Mouse (Mus musculus): Measurements from ENCODE around the gene Atp6v1g2. TPM values are rescaled to one million over a fixed set of nuclear protein-coding genes. Genes with fewer than 3 reads are reported as not detected.

The Atp6v1g2 gene
- total RNA-seq, 2 experiments from 2014 or later: 549 to 569 TPM

DNA sequence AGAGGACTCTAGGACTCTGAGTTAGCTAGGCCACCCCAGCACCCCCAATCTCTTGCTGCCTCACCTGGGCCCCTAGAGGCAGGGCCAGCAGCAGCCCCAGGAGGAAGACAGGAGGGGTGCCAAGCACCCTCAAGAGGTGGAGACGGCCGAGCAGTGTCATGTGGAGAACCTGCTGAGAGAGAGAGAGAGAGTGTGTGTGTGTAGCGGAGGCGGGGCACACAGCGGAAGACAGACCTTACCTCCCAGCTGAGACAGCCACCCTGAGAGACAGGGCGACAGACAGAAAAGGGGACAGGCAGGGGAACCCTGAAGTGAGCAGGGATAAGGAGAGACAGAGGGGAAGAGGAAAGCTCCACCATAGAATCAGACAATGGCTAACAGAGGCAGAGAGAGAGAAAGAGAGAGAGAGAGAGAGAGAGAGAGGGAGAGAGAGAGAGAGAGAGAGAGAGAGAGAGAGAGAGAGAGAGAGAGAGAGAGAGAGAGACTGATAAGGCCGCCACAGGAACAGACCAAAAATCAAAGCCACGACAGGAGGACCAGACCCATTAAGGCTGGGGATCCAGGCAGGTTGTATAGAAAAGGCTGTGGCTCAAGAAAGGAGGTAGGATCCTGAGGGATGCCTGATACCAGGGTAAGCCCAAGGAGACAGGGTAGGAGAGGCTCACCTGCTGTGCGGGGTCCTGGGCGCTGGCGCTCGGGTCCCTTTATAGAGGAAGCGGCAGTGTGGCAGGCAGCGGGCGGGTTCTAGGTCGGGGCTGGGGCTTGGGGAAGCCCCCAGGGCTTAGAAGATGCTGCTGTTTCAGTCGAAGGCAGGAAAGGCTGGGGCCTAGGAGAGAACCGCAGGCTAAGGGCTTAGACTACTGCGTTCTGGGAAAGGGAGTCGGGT lies 28.7 kb upstream of the Atp6v1g2 start, which contains the start of gene Lta:
Gene Lta, minus strand, starts transcription at position 858 of the 886 bp plus-strand sequence.
- no peak for TF ChIP-seq CTCF (IDR thresholded peaks at IDR 0.05)
- no peak for DNase-seq (ENCODE audit: extremely low spot score in 1 of 2, low spot score in 2 of 2)
- Histone ChIP-seq H3K27ac (no peak within 1 kb of the TSS), H3K4me3 (no peak within 1 kb of the TSS)
- intact Hi-C loops (cut with DNase I): no loop called here

DNA sequence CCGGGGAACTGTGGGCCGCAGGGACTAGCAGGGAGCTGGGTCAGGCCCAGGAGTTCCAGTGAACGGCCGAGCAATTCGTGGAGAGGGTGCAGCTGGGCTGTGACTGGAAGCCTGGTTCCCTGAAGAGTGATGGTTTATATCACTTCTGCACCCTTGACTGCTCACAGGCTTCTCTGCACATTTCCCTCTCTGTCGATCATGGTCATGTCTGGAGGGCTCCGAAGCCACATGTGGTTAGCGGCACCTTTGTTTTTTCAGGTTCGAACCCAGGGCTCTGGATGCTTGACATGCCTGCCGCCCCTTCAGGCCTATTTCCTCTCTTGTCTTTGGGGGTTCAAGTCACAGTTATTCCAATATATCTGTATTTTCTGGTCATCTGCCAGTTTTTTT lies 28.1 kb upstream of the Atp6v1g2 start:
- H3K27ac ChIP-seq: no peak overlapping the region
- intact Hi-C loops (cut with DNase I): no loop called here
- no peak overlapping the region for H3K4me3 ChIP-seq
- DNase-seq (ENCODE audit: extremely low spot score in 1 of 2, low spot score in 2 of 2): no peak
- no peak for TF ChIP-seq CTCF (IDR thresholded peaks at IDR 0.05)

DNA sequence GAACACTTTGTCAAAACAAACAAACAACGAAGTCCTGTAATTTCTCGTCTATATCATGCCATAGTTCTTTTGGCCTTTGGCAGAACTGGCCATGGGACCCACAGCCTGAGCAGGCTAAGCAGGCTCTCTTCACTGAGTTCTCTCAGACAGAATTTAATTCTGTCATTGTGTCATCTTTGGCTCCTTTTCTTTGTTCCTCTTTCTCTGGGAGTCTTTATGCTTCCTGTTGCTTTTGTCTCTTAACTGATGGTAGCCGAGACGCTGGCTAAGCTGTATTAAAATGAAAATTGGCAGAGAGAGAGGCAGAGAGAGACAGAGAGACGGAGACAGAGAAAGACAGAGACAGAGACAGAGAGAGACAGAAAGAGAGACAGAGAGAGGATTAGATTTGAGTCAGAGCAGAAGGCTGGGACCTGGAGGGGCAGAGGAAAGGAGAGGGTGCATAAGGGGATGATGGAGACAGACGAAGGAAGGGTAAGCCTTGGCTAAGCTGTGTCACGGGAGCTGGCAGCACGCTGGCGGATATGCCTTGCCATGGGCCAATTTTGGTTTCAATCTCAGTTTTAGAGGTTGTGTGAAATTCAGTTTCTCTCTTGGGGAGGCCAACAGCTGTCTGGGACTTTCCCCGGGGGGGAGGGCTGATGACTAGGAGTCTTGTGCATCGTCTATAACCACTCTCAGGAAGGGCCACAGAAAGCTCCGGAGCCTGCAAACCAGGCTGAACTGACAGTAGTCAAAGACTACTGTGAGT lies 23.5 kb upstream of the Atp6v1g2 start:
- H3K4me3 ChIP-seq: no peak overlapping the region
- no peak for TF ChIP-seq CTCF (IDR thresholded peaks at IDR 0.05)
- no peak overlapping the region for H3K27ac ChIP-seq
- intact Hi-C loops (cut with DNase I): no loop called here
- no peak for DNase-seq (ENCODE audit: extremely low spot score in 1 of 2, low spot score in 2 of 2)

GRCm38 (mm10) chr17:35210593-35210992 lies 22.9 kb upstream of the Atp6v1g2 start:
- no peak for DNase-seq (ENCODE audit: extremely low spot score in 1 of 2, low spot score in 2 of 2)
- intact Hi-C loops (cut with DNase I): no loop called here
- Histone ChIP-seq H3K4me3 (no peak overlapping the region), H3K27ac (no peak overlapping the region)
- no peak for TF ChIP-seq CTCF (IDR thresholded peaks at IDR 0.05)

GRCm38 (mm10) chr17:35213071-35213470 lies 20.4 kb upstream of the Atp6v1g2 start:
- intact Hi-C loops (cut with DNase I): no loop called here
- DNase-seq (ENCODE audit: extremely low spot score in 1 of 2, low spot score in 2 of 2): no peak
- Histone ChIP-seq H3K27ac (no peak overlapping the region), H3K4me3 (no peak overlapping the region)
- TF ChIP-seq CTCF (IDR thresholded peaks at IDR 0.05): no peak

DNA sequence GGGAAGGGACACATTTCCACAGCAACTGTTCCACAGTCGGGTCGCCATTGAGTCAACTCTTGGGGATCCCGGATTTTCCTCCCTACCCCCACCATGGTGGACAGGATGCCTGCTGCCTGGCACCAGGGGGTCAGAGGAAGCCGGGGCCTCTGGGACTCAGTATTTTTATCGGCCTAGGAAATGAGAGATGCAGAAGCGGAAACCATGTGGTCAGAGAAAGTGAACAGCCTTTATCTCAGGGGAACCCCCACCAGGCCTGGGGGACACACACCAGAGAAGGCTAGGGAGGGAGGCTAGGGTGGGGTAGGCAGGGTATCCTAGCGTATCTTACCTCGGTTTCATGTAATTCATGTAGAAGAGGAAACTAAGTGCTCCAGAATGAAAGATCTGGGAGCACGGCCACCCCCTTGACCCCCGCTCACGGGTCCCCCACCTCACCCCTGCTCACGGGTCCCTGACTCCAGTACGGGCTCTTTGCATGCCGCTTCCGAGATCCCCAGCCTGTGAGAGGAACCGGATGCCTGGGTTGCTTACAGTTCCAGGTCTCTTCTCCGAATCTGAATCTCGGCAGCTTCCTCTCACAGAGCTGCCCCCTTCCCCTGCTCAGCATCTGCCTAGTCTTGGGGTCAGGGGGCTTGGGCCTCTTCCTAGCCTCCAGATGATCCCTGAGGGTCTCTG lies 14.8 kb upstream of the Atp6v1g2 start:
- intact Hi-C loops (cut with DNase I): no loop called here
- Histone ChIP-seq H3K27ac (peak overlapping the region; percentile 7; the same call in 1 of the 2 replicates), H3K4me3 (no peak overlapping the region)
- DNase-seq (ENCODE audit: extremely low spot score in 1 of 2, low spot score in 2 of 2): no peak
- no peak for TF ChIP-seq CTCF (IDR thresholded peaks at IDR 0.05)

DNA sequence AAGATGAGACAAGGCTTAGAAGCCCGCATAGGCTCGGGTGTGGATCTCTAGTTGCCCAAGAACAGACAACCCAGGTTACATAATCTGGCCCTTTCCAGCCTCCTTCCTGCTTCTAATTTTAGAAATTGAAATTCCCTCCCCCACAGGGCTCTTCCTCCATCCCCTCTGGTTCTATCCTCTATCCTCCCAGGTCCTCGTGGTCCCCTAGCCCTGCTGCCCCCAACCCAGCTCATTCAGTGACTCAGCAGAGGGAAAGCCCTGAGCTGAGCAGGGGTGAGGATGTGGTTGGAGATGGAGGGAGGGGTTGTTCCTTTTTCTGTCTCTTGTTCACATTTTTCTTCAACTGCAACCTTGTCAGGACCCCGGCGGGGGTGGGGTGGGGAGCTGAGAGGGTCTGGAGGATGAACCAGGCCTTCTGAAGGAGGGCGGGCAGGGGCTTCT lies 13.8 kb upstream of the Atp6v1g2 start:
- Histone ChIP-seq H3K27ac (0 out of 2 replicates have a peak overlapping the region, but pooled peaks have one; percentile 4), H3K4me3 (no peak overlapping the region)
- no peak for DNase-seq (ENCODE audit: extremely low spot score in 1 of 2, low spot score in 2 of 2)
- intact Hi-C loops (cut with DNase I): no loop called here
- TF ChIP-seq CTCF (IDR thresholded peaks at IDR 0.05): no peak

GRCm38 (mm10) chr17:35220156-35220952 lies 13.1 kb upstream of the Atp6v1g2 start, which contains the start of gene Gm16181:
Gene Gm16181, plus strand, starts transcription at chr17:35220834.
- no peak for DNase-seq (ENCODE audit: extremely low spot score in 1 of 2, low spot score in 2 of 2)
- TF ChIP-seq CTCF (IDR thresholded peaks at IDR 0.05): no peak
- intact Hi-C loops (cut with DNase I): no loop called here
- no peak within 1 kb of the TSS for H3K4me3 ChIP-seq
- 0 out of 2 replicates have a peak within 1 kb of the TSS, but pooled peaks have one; percentile 4 for H3K27ac ChIP-seq

- no peak for DNase-seq (ENCODE audit: extremely low spot score in 1 of 2, low spot score in 2 of 2)
- no peak for TF ChIP-seq CTCF (IDR thresholded peaks at IDR 0.05)
- Histone ChIP-seq H3K27ac (no peak overlapping the region), H3K4me3 (no peak overlapping the region)
- intact Hi-C loops (cut with DNase I): no loop called here
Measured at GRCm38 (mm10) chr17:35222299-35222698, 11.2 kb upstream of the Atp6v1g2 start.

DNA sequence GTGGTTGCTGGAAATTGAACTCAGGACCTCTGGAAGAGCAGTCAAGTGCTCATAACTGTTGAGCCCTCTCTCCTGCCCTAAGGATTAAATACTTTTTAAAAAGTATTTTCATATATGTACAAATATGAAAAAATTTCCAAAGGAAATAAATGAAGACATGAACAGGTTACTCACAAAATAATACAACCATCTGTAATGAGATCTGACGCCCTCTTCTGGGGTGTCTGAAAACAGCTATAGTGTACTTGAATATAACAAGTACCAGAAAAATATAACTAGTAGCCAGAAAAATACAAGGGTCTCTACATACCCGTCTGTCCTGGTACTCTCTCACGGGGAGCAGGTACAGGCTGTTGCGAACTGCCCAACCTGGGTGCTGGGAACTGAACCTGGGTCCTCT lies 8.8 kb upstream of the Atp6v1g2 start:
- Histone ChIP-seq H3K4me3 (no peak overlapping the region), H3K27ac (no peak overlapping the region)
- intact Hi-C loops (cut with DNase I): no loop called here
- no peak for DNase-seq (ENCODE audit: extremely low spot score in 1 of 2, low spot score in 2 of 2)
- TF ChIP-seq CTCF (IDR thresholded peaks at IDR 0.05): no peak; the same call in 1 of the 2 replicates

DNA sequence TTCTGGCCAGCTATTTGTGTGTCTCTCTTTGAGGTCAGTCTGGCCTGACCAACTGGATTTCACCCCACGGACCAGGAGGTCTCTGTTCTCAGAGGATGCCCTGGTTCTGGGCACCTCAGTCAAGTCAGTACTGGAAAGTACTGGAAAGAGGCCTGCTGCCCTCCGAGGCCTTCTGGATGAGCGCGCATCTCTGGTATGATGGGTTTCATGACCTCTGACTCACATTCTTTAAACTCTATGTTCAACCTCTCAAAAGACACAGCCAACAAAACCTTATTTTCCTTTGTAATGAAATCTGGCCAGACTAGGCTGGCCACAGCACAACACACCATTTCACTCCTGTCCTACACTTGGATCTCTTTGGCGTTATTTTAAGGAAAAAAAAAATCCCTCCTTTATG lies 8.0 kb upstream of the Atp6v1g2 start:
- intact Hi-C loops (cut with DNase I): no loop called here
- no peak for TF ChIP-seq CTCF (IDR thresholded peaks at IDR 0.05)
- no peak for DNase-seq (ENCODE audit: extremely low spot score in 1 of 2, low spot score in 2 of 2)
- Histone ChIP-seq H3K4me3 (no peak overlapping the region), H3K27ac (no peak overlapping the region)
